Mouse (Mus musculus) kidney, adult 2 months (tissue): Measurements from ENCODE around the gene Zbtb44.

ENCODE experiments used
- CTCF ChIP-seq: fragments of 200-500 bp; conservative IDR thresholded peaks from 2 replicates; pipeline ENCODE4 v1.5.1; 2011; ENCODE audit warnings: low read depth, mild to moderate bottlenecking, control low read depth, low read length, moderate library complexity, mixed read lengths; ENCODE audit not compliant: insufficient read depth, insufficient read length
- POLR2A ChIP-seq: fragments of 200-500 bp; IDR thresholded peaks from one replicate; pipeline ENCODE4 v1.6.1; 2011; ENCODE audit warnings: low read depth, low read length, control low read depth

- no peak for TF ChIP-seq CTCF
- TF ChIP-seq POLR2A, result no peak
Measured at GRCm38 (mm10) chr9:31010040-31010439, 20.4 kb upstream of the Zbtb44 start.
